Mouse (Mus musculus) lung, postnatal 0 days (tissue): ENCODE measurements at regions not wholly inside any gene's neighbourhood (a gene's known extent, or its start where the extent isn't known, plus 50 kb on each side); places are given as distances from the start of the nearest gene placed in this dataset.

ENCODE experiments used
- CTCF ChIP-seq: IDR thresholded peaks from 2 replicates; pipeline ENCODE4 v1.5.1; 2016; ENCODE audit warnings: antibody characterized with exemption, mild to moderate bottlenecking
- EP300 ChIP-seq: IDR thresholded peaks from 2 replicates; pipeline ENCODE4 v1.6.1; 2016; ENCODE audit warnings: antibody characterized with exemption, mild to moderate bottlenecking, control low read depth

DNA sequence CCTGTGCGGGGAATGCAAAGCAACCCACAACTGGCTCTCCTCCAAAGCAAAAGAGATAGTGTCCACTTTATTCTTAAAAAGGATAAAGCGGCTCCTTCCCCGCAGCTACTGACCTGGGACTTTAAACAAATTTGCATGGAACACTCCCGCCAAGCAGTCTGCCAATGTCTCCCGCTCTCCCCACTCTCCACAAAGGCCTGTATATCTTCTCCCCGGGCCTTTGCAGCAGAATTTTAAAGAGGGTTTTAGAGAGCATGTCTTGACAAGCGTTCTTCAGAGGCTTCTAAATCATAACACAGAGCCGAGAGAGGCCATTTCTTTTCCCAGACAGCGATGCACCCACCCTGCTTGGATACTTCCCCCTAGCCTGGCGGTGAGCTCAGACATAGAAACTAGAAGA lies 297.6 kb upstream of the Rpl38 start:
- no peak for TF ChIP-seq CTCF
- no peak for TF ChIP-seq EP300
